Comparison of ENCODE assay signal across 19 mouse cellular contexts in genomic region chr1:19350495-19350894, GRCm38 (mm10).
A peak's percentile ranks its signal among the peaks of the same experiment; 100 is the strongest.
DNase-seq lines count a peak whose midpoint lies in the region; ATAC-seq lines count a peak whose summit lies in the region.
"Had no signal": no experiment of that assay in that cellular context is flagged by ENCODE, and none has a peak within 500 bp of the region (broad histone marks: within the 10 kb centered on the region; RNA-seq: fewer than 3 reads in every experiment).

No protein-coding gene starts in this region.

- no peak overlapping the region for H3K27ac ChIP-seq in embryonic facial prominence, embryonic 14.5 days (replicated peaks; ENCODE audit: low read depth, low read length)
- H3K27ac ChIP-seq in embryonic facial prominence, embryonic 10.5 days (replicated peaks), result no peak overlapping the region
- H3K27ac ChIP-seq: embryonic facial prominence, embryonic 12.5 days; forebrain, embryonic 12.5 days; heart, embryonic 10.5 days; hindbrain, embryonic 12.5 days; intestine, embryonic 15.5 days had no signal

- no peak overlapping the region for H3K4me2 ChIP-seq in embryonic facial prominence, embryonic 14.5 days (ENCODE audit: low read depth, low read length)
- H3K4me2 ChIP-seq: embryonic facial prominence, embryonic 12.5 days; forebrain, embryonic 12.5 days; hindbrain, embryonic 12.5 days; intestine, embryonic 15.5 days had no signal

- H3K27me3 ChIP-seq in embryonic facial prominence, embryonic 14.5 days (replicated peaks; ENCODE audit: control insufficient read depth, insufficient read depth, low read length), result no peaks in the 10 kb centered on the region
- no peaks in the 10 kb centered on the region for H3K27me3 ChIP-seq in embryonic facial prominence, embryonic 10.5 days (replicated peaks; ENCODE audit: low read depth, poor library complexity, severe bottlenecking)
- H3K27me3 ChIP-seq: embryonic facial prominence, embryonic 12.5 days; forebrain, embryonic 12.5 days; hindbrain, embryonic 12.5 days; intestine, embryonic 15.5 days had no signal

- no peak overlapping the region for H3K4me3 ChIP-seq in embryonic facial prominence, embryonic 14.5 days (ENCODE audit: low read depth, low read length)
- no peak overlapping the region for H3K4me3 ChIP-seq in embryonic facial prominence, embryonic 10.5 days
- H3K4me3 ChIP-seq: embryonic facial prominence, embryonic 12.5 days; forebrain, embryonic 12.5 days; heart, embryonic 10.5 days; hindbrain, embryonic 12.5 days; intestine, embryonic 15.5 days had no signal

- H3K4me1 ChIP-seq in embryonic facial prominence, embryonic 14.5 days (ENCODE audit: control insufficient read depth, insufficient read depth, low read length), result no peaks in the 10 kb centered on the region
- no peaks in the 10 kb centered on the region for H3K4me1 ChIP-seq in embryonic facial prominence, embryonic 10.5 days
- H3K4me1 ChIP-seq: embryonic facial prominence, embryonic 12.5 days; forebrain, embryonic 12.5 days; heart, embryonic 10.5 days; hindbrain, embryonic 12.5 days; intestine, embryonic 15.5 days had no signal

- DNase-seq in embryonic facial prominence, embryonic 14.5 days (ENCODE audit: low spot score), result peak; percentile 38
- DNase-seq in embryonic facial prominence, embryonic 10.5 days (ENCODE audit: low spot score), result no peak
- DNase-seq in left cerebral cortex, postnatal 4 days, result peak; percentile 2
- DNase-seq in left cerebral cortex, adult 11 months (ENCODE audit: low spot score), result no peak
- peak; percentile 11 for DNase-seq in Muller cell, postnatal 12 days (ENCODE audit: inconsistent ontology term)
- peak; percentile 21 for DNase-seq in brain, adult 2 months (ENCODE audit: low read depth, low spot score)
- DNase-seq in adrenal gland, adult (ENCODE audit: inconsistent age in 2 of 2, low spot score in 1 of 2), result no peak
- DNase-seq: adrenal gland, postnatal 10 days; cerebellum, postnatal 25 days; gastrocnemius, postnatal 10 days; heart, adult 18-20 months; heart, postnatal 10 days; heart, postnatal 4 days; kidney, adult 18-20 months had no signal

- no peak overlapping the region for H3K9ac ChIP-seq in embryonic facial prominence, embryonic 14.5 days (ENCODE audit: low read depth, low read length)
- H3K9ac ChIP-seq: embryonic facial prominence, embryonic 12.5 days; forebrain, embryonic 12.5 days; hindbrain, embryonic 12.5 days; intestine, embryonic 15.5 days had no signal

- no peak for ATAC-seq in embryonic facial prominence, embryonic 14.5 days (ENCODE audit: low read depth)
- ATAC-seq: intestine, embryonic 15.5 days had no signal

- intact Hi-C loops in left cerebral cortex, postnatal 4 days (cut with DNase I), result no loop called here

- 40% methylated on average over 4 of the region's 4 CpGs for WGBS in embryonic facial prominence, embryonic 14.5 days
- WGBS in embryonic facial prominence, embryonic 10.5 days, result 36% methylated on average over 4 of the region's 4 CpGs

- H3K9me3 ChIP-seq in embryonic facial prominence, embryonic 14.5 days (ENCODE audit: control insufficient read depth, low read length), result no peaks in the 10 kb centered on the region
- no peaks in the 10 kb centered on the region for H3K9me3 ChIP-seq in embryonic facial prominence, embryonic 10.5 days
- H3K9me3 ChIP-seq: embryonic facial prominence, embryonic 12.5 days; forebrain, embryonic 12.5 days; heart, embryonic 10.5 days; hindbrain, embryonic 12.5 days; intestine, embryonic 15.5 days had no signal

- no peaks in the 10 kb centered on the region for H3K36me3 ChIP-seq in embryonic facial prominence, embryonic 14.5 days (ENCODE audit: control insufficient read depth, insufficient read depth, low read length)
- H3K36me3 ChIP-seq in embryonic facial prominence, embryonic 10.5 days (replicated peaks), result no peaks in the 10 kb centered on the region
- H3K36me3 ChIP-seq: embryonic facial prominence, embryonic 12.5 days; forebrain, embryonic 12.5 days; heart, embryonic 10.5 days; hindbrain, embryonic 12.5 days; intestine, embryonic 15.5 days had no signal

Comparison
In these comparisons a context has a peak if more than half of its experiments do, and no peak if none do; other contexts are left out.
1. DNase-seq: peak in embryonic facial prominence, embryonic 14.5 days (single experiment), left cerebral cortex, postnatal 4 days (single experiment), Muller cell, postnatal 12 days (single experiment) and brain, adult 2 months (single experiment); none in embryonic facial prominence, embryonic 10.5 days (single experiment), left cerebral cortex, adult 11 months (single experiment) and adrenal gland, adult (0 of 2).